Mouse (Mus musculus) liver, embryonic 14.5 days (tissue): ENCODE measurements around the gene Tmie. TPM values are rescaled to one million over a fixed set of nuclear protein-coding genes. Genes with fewer than 3 reads are reported as not detected.

Experiments
- ATAC-seq: fragments of 200-750 bp; cut with Nextera tagmentation; 2 replicates; pipeline ENCODE4 v1.8.0; 2017; ENCODE audit warnings: moderate number of reproducible peaks, mild to moderate bottlenecking, moderate library complexity; ENCODE audit not compliant: insufficient read depth
- DNase-seq, 3 experiments: peaks; one replicate each; pipeline ENCODE4 v3.0.0-alpha.2; 2012 to 2013; ENCODE audit warnings: low read depth in 3 of 3, low spot score in 3 of 3
- H3K27ac ChIP-seq: fragments of 300-500 bp; sonication (generic); 2 replicates; pipeline ENCODE4 v1.5.1; 2014; ENCODE audit warnings: moderate library complexity, mild to moderate bottlenecking, control low read depth, inconsistent platforms
- H3K27me3 ChIP-seq: fragments of 300-500 bp; sonication (generic); 2 replicates; pipeline ENCODE4 v1.6.1; 2014; ENCODE audit warnings: mild to moderate bottlenecking, low read length, moderate library complexity; ENCODE audit not compliant: control insufficient read depth, insufficient read depth
- H3K36me3 ChIP-seq: fragments of 300-500 bp; sonication (generic); replicated peaks from 2 replicates; pipeline ENCODE4 v1.6.1; 2014; ENCODE audit warnings: low read depth; ENCODE audit not compliant: control insufficient read depth, insufficient read depth
- H3K4me1 ChIP-seq, 2 experiments: fragments of 200-500 bp in 1 of 2; fragments of 300-500 bp in 1 of 2; sonication (generic) in 1 of 2; replicated peaks; 2 replicates each; pipeline ENCODE4 v1.6.1; 2012 to 2014; ENCODE audit warnings: antibody characterized with exemption in 1 of 2, inconsistent platforms in 1 of 2, low read length in 1 of 2; ENCODE audit not compliant: control insufficient read depth in 2 of 2, insufficient read depth in 2 of 2
- H3K4me2 ChIP-seq: fragments of 300-500 bp; sonication (generic); 2 replicates; pipeline ENCODE4 v1.6.1; 2014; ENCODE audit warnings: low read depth, mild to moderate bottlenecking, control low read depth, moderate library complexity
- H3K4me3 ChIP-seq, 2 experiments: fragments of 200-500 bp in 1 of 2; fragments of 300-500 bp in 1 of 2; sonication (generic) in 1 of 2; 2 replicates each; pipeline ENCODE4 v1.5.1; 2012 to 2014; ENCODE audit warnings: low read depth in 2 of 2, low read length in 2 of 2, mild to moderate bottlenecking in 2 of 2, control low read depth in 1 of 2, inconsistent platforms in 1 of 2, moderate library complexity in 1 of 2; ENCODE audit not compliant: insufficient read depth in 1 of 2
- H3K9ac ChIP-seq: fragments of 300-500 bp; sonication (generic); replicated peaks from 2 replicates; pipeline ENCODE4 v1.6.1; 2014; ENCODE audit warnings: mild to moderate bottlenecking, control low read depth, moderate library complexity
- H3K9me3 ChIP-seq: fragments of 300-500 bp; sonication (generic); 2 replicates; pipeline ENCODE4 v1.6.1; 2016; ENCODE audit warnings: low read length, mixed read lengths; ENCODE audit not compliant: control insufficient read depth
- CTCF ChIP-seq: IDR thresholded peaks from 2 replicates; pipeline ENCODE4 v1.5.1; 2016; ENCODE audit warnings: antibody characterized with exemption, low read depth, control low read depth
- EP300 ChIP-seq: IDR thresholded peaks from 2 replicates; pipeline ENCODE4 v1.6.1; 2016; ENCODE audit warnings: antibody characterized with exemption, low read depth
- WGBS: fragments of 180-500 bp; shearing (Covaris S2); extraction: QIAGEN DNeasy Blood & Tissue Kit; methylation state at CpG from one replicate; pipeline ENCODE4 v1.1.7; 2014; ENCODE audit not compliant: insufficient replicate concordance; 5-methylcytosine and 5-hydroxymethylcytosine counted together
- polyA plus RNA-seq, 2 experiments: library from polyadenylated mRNA; depleted of rRNA in 1 of 2; stranded (reverse) in 1 of 2; unstranded in 1 of 2; fragments of >200 nt; fragmentation: Nextera tagmentation in 1 of 2; extraction: Ambion mirVana in 1 of 2; gene quantifications; 2 replicates each; pipeline versions ENCODE4 v1.2.1 to v1.2.3; 2012 to 2014

Tmie gene
- polyA plus RNA-seq, 2 experiments: 0.94 to 0.97 TPM

DNA sequence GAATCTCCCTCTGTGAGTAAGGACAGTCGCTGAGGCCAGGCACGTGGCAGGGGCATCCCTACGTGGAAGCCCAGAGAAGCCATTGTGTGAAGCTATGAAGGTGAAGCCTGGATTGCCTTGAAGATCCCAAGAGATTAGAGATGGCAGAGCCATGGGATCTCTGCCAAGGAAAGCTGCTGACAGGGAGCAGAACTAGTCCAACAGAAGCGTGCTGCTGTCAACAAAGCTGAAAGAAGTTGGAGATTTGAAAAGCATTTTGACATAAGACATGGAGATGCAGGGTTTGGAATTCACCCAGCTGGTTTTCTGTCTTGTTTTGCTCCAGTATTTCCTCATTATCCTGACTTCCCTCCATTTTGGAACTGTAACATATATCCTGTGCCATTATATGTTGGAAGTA is 22.4 kb upstream of the Tmie start:
- Histone ChIP-seq H3K4me3 (no peak overlapping the region), H3K36me3 (no peaks in the 10 kb centered on the region), H3K27ac (no peak overlapping the region), H3K9me3 (no peaks in the 10 kb centered on the region), H3K27me3 (no peaks in the 10 kb centered on the region), H3K4me2 (no peak overlapping the region), H3K4me1 (no peaks in the 10 kb centered on the region), H3K9ac (no peak overlapping the region)
- 77% methylated on average over 4 of the region's 4 CpGs for WGBS
- ATAC-seq: no peak
- DNase-seq: no peak
- TF ChIP-seq CTCF: no peak
- TF ChIP-seq EP300: no peak

GRCm38 (mm10) chr9:110901204-110901603 is 21.3 kb upstream of the Tmie start:
- no peaks in the 10 kb centered on the region for H3K9me3 ChIP-seq
- H3K4me3 ChIP-seq: no peak overlapping the region
- no peak for TF ChIP-seq CTCF
- no peak for TF ChIP-seq EP300
- 80% methylated on average over 6 of the region's 6 CpGs for WGBS
- H3K27me3 ChIP-seq: no peaks in the 10 kb centered on the region
- no peaks in the 10 kb centered on the region for H3K36me3 ChIP-seq
- H3K4me2 ChIP-seq: no peak overlapping the region
- DNase-seq (no peak), ATAC-seq (no peak)
- H3K27ac ChIP-seq: no peak overlapping the region
- no peaks in the 10 kb centered on the region for H3K4me1 ChIP-seq
- H3K9ac ChIP-seq: no peak overlapping the region

- H3K27me3 ChIP-seq: no peaks in the 10 kb centered on the region
- no peaks in the 10 kb centered on the region for H3K36me3 ChIP-seq
- H3K27ac ChIP-seq: no peak overlapping the region
- WGBS: 61% methylated on average over 10 of the region's 10 CpGs
- ATAC-seq: no peak
- no peak overlapping the region for H3K9ac ChIP-seq
- H3K4me2 ChIP-seq: no peak overlapping the region
- H3K9me3 ChIP-seq: no peaks in the 10 kb centered on the region
- no peaks in the 10 kb centered on the region for H3K4me1 ChIP-seq
- no peak for DNase-seq
- H3K4me3 ChIP-seq: no peak overlapping the region
- TF ChIP-seq CTCF (no peak), EP300 (no peak)
These were observed 19.6 kb upstream of the Tmie start for GRCm38 (mm10) chr9:110899451-110900008.

GRCm38 (mm10) chr9:110896595-110896994 is 16.7 kb upstream of the Tmie start:
- Histone ChIP-seq H3K9ac (no peak overlapping the region), H3K27ac (no peak overlapping the region), H3K4me3 (no peak overlapping the region), H3K9me3 (no peaks in the 10 kb centered on the region), H3K4me2 (no peak overlapping the region), H3K27me3 (no peaks in the 10 kb centered on the region), H3K4me1 (no peaks in the 10 kb centered on the region), H3K36me3 (no peaks in the 10 kb centered on the region)
- ATAC-seq: no peak; the same call in 1 of the 2 replicates
- TF ChIP-seq EP300 (no peak), CTCF (no peak)
- DNase-seq: no peak
- 4% methylated on average over 6 of the region's 6 CpGs for whole genome bisulfite sequencing

DNA sequence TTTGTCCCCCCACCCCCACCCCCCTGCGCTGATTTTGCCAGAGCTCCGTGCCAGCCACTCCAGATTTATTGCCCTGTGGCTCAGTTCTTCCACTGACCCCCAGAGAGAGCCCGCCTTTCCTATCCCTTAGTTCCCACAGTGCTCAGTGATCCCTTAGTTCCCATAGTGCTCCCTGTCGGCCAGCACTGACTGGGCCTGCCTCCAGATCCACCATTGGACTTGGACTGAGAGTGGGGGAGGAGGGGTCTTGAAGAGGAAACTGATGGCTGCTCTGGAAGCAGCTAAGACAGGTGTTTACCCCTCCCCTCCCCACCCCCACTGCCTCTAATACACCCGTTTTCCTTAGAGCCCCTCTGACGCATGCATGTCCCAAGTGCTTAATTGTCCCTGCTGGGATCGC is 16.1 kb upstream of the Tmie start:
- Histone ChIP-seq H3K9ac (no peak overlapping the region), H3K9me3 (no peaks in the 10 kb centered on the region), H3K27ac (no peak overlapping the region), H3K4me2 (no peak overlapping the region), H3K27me3 (no peaks in the 10 kb centered on the region), H3K4me3 (no peak overlapping the region), H3K36me3 (no peaks in the 10 kb centered on the region), H3K4me1 (no peaks in the 10 kb centered on the region)
- ATAC-seq: no peak
- no peak for TF ChIP-seq EP300
- no peak for TF ChIP-seq CTCF
- 30% methylated on average over 7 of the region's 7 CpGs for WGBS
- no peak for DNase-seq
